Mouse (Mus musculus) MEL (cell line): ENCODE data around the gene Synrg.

ENCODE experiments used
- CTCF ChIP-seq, 3 experiments: IDR thresholded peaks in 2 of 3; conservative IDR thresholded peaks in 1 of 3; 2 replicates each; pipeline ENCODE4 v1.5.1; 2011 to 2012; ENCODE audit warnings: low read length in 3 of 3, low read depth in 2 of 3, mild to moderate bottlenecking in 2 of 3, improper control_type of control experiment in 1 of 3, inconsistent platforms in 1 of 3, mixed read lengths in 1 of 3, moderate library complexity in 1 of 3; ENCODE audit not compliant: control insufficient read depth in 1 of 3, insufficient read depth in 1 of 3, poor library complexity in 1 of 3, severe bottlenecking in 1 of 3
- E2F4 ChIP-seq: IDR thresholded peaks from 2 replicates; pipeline ENCODE4 v1.6.1; 2011; ENCODE audit warnings: low read depth, low read length, improper control_type of control experiment, borderline replicate concordance
- EP300 ChIP-seq, 2 experiments: IDR thresholded peaks; 2 replicates each; pipeline ENCODE4 v1.6.1; 2011; ENCODE audit warnings: improper control_type of control experiment in 2 of 2, low read length in 2 of 2, low read depth in 1 of 2, mild to moderate bottlenecking in 1 of 2
- ETS1 ChIP-seq: IDR thresholded peaks from 2 replicates; pipeline ENCODE4 v1.6.1; 2012; ENCODE audit warnings: low read depth, mild to moderate bottlenecking, inconsistent platforms, low read length, improper control_type of control experiment, moderate library complexity
- GABPA ChIP-seq: IDR thresholded peaks from 2 replicates; pipeline ENCODE4 v1.6.1; 2012; ENCODE audit warnings: low read depth, mild to moderate bottlenecking, inconsistent platforms, low read length, improper control_type of control experiment, moderate library complexity
- GATA1 ChIP-seq: IDR thresholded peaks from 2 replicates; pipeline ENCODE4 v1.6.1; 2011; ENCODE audit warnings: low read depth, low read length, improper control_type of control experiment
- HCFC1 ChIP-seq: IDR thresholded peaks from 2 replicates; pipeline ENCODE4 v1.6.1; 2012; ENCODE audit warnings: low read depth, mild to moderate bottlenecking, inconsistent platforms, low read length, improper control_type of control experiment, moderate library complexity
- MEF2A ChIP-seq: IDR thresholded peaks from 2 replicates; pipeline ENCODE4 v1.6.1; 2014; ENCODE audit warnings: low read depth, mild to moderate bottlenecking, inconsistent platforms, low read length, improper control_type of control experiment; ENCODE audit not compliant: poor library complexity, insufficient replicate concordance, severe bottlenecking; ENCODE audit errors: extremely low read depth
- MXI1 ChIP-seq: IDR thresholded peaks from 2 replicates; pipeline ENCODE4 v1.6.1; 2011; ENCODE audit warnings: mild to moderate bottlenecking, low read depth, low read length, improper control_type of control experiment
- POLR2A ChIP-seq, 2 experiments: IDR thresholded peaks; 2 replicates each; pipeline ENCODE4 v1.6.1; 2011 to 2012; ENCODE audit warnings: low read length in 2 of 2, mild to moderate bottlenecking in 2 of 2, control low read depth in 1 of 2, improper control_type of control experiment in 1 of 2, low read depth in 1 of 2, moderate library complexity in 1 of 2; ENCODE audit not compliant: control insufficient read depth in 1 of 2, insufficient read depth in 1 of 2, poor library complexity in 1 of 2
- RCOR1 ChIP-seq: IDR thresholded peaks from 2 replicates; pipeline ENCODE4 v1.6.1; 2012; ENCODE audit warnings: low read depth, mild to moderate bottlenecking, inconsistent platforms, low read length, improper control_type of control experiment
- TBP ChIP-seq: IDR thresholded peaks from 2 replicates; pipeline ENCODE4 v1.8.0; 2011; ENCODE audit warnings: low read depth, low read length, improper control_type of control experiment

DNA sequence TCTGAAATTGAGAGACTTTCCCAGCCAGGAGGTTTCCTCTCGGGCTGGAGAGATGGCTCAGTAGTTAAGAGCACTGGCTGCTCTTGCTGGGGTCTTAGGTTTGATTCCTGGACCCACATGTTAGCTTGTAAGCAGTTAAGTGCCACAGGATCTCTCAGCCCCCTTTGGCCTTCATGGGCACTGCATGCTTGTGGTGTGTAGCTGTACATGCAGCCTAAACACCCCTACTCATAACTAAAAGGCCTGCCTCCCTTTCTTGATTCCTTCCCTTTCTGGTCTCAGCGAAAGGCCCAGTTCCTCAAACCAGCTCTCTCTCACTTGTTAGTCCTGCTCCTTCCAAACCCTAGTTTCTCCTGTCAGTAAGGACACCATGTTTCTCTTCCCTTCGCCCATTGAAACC, 4.8 kb downstream of the Synrg start:
- TF ChIP-seq CTCF (IDR thresholded peaks at IDR 0.05 in 2 of 3, conservative IDR thresholded peaks at IDR 0.05 in 1 of 3; ENCODE audit: control insufficient read depth in 1 of 3, insufficient read depth in 1 of 3, low read depth in 2 of 3, low read length in 3 of 3, poor library complexity in 1 of 3, severe bottlenecking in 1 of 3) (peak in 1 of 3 experiments; percentile 1; a peak in 2 of 6 replicates), GATA1 (no peak), RCOR1 (no peak), POLR2A (IDR thresholded peaks at IDR 0.05; ENCODE audit: control insufficient read depth in 1 of 2, insufficient read depth in 1 of 2, low read depth in 1 of 2, low read length in 2 of 2, poor library complexity in 1 of 2) (no peak), MXI1 (no peak), ETS1 (no peak), GABPA (no peak), TBP (no peak), MEF2A (no peak), EP300 (IDR thresholded peaks at IDR 0.05; ENCODE audit: low read depth in 1 of 2, low read length in 2 of 2) (no peak), HCFC1 (no peak), E2F4 (no peak)
